Mouse (Mus musculus): ENCODE data around the gene BC016579.

GRCm38 (mm10) chr16:45657574-45658159 lies 3.8 kb upstream of the BC016579 start:
- TF ChIP-seq CTCF (IDR thresholded peaks at IDR 0.05; ENCODE audit: control insufficient read depth, insufficient read depth, insufficient read length) (no peak), USF1 (IDR thresholded peaks at IDR 0.05; ENCODE audit: low read depth) (no peak)

Data from C2C12 (cell line).